Mouse (Mus musculus) limb, embryonic 13.5 days (tissue): ENCODE measurements at regions not wholly inside any gene's neighbourhood (a gene's known extent, or its start where the extent isn't known, plus 50 kb on each side); places are given as distances from the start of the nearest gene placed in this dataset.
"Not testable (repeated sequence)": the region's sequence is repeated elsewhere in the genome, so short reads cannot be mapped to it uniquely, and the experiment has no call there.

Experiments
- ATAC-seq: fragments of 200-750 bp; cut with Nextera tagmentation; 2 replicates; pipeline ENCODE4 v1.8.0; 2017; ENCODE audit warnings: low read depth, moderate number of reproducible peaks, moderate TSS enrichment; ENCODE audit not compliant: low FRiP score
- H3K27ac ChIP-seq: fragments of 300-500 bp; sonication (generic); 2 replicates; pipeline ENCODE4 v1.5.1; 2015; ENCODE audit warnings: inconsistent platforms, mild to moderate bottlenecking, moderate library complexity
- H3K27me3 ChIP-seq: fragments of 300-500 bp; sonication (generic); 2 replicates; pipeline ENCODE4 v1.6.1; 2015; ENCODE audit warnings: mild to moderate bottlenecking, inconsistent platforms
- H3K36me3 ChIP-seq: fragments of 300-500 bp; sonication (generic); 2 replicates; pipeline ENCODE4 v1.6.1; 2015; ENCODE audit warnings: inconsistent platforms, mild to moderate bottlenecking, moderate library complexity
- H3K4me1 ChIP-seq: fragments of 300-500 bp; sonication (generic); 2 replicates; pipeline ENCODE4 v1.6.1; 2015; ENCODE audit warnings: inconsistent platforms
- H3K4me2 ChIP-seq: fragments of 300-500 bp; sonication (generic); replicated peaks from 2 replicates; pipeline ENCODE4 v1.6.1; 2015; ENCODE audit warnings: inconsistent platforms, mild to moderate bottlenecking, moderate library complexity
- H3K4me3 ChIP-seq: fragments of 300-500 bp; sonication (generic); 2 replicates; pipeline ENCODE4 v1.5.1; 2015; ENCODE audit warnings: moderate library complexity, mild to moderate bottlenecking, inconsistent platforms
- H3K9ac ChIP-seq: fragments of 300-500 bp; sonication (generic); 2 replicates; pipeline ENCODE4 v1.6.1; 2015; ENCODE audit warnings: mild to moderate bottlenecking, inconsistent platforms
- H3K9me3 ChIP-seq: fragments of 300-500 bp; sonication (generic); 2 replicates; pipeline ENCODE4 v1.6.1; 2016; ENCODE audit warnings: inconsistent platforms
- WGBS: fragments of 180-500 bp; shearing (Covaris S2); methylation state at CpG from one replicate; pipeline ENCODE4 v1.1.7; 2015; 5-methylcytosine and 5-hydroxymethylcytosine counted together

- WGBS = 49% methylated on average over 1 of the region's 1 CpGs
- no peaks in the 10 kb centered on the region for H3K27me3 ChIP-seq
- H3K36me3 ChIP-seq = no peaks in the 10 kb centered on the region
- H3K27ac ChIP-seq = no peak overlapping the region
- H3K9me3 ChIP-seq = no peaks in the 10 kb centered on the region
- H3K4me1 ChIP-seq = 0 out of 2 replicates have a peak, but pooled peaks cover 5% of the 10 kb centered on the region
- no peak overlapping the region for H3K4me2 ChIP-seq
- ATAC-seq = no peak
- no peak overlapping the region for H3K9ac ChIP-seq
- H3K4me3 ChIP-seq = no peak overlapping the region
Observed at GRCm38 (mm10) chr15:8783036-8783435, 72.5 kb upstream of the Slc1a3 start.

- Histone ChIP-seq H3K27ac (no peak overlapping the region), H3K4me3 (no peak overlapping the region), H3K4me1 (0 out of 2 replicates have a peak, but pooled peaks cover 5% of the 10 kb centered on the region), H3K36me3 (no peaks in the 10 kb centered on the region), H3K9me3 (no peaks in the 10 kb centered on the region), H3K4me2 (no peak overlapping the region), H3K9ac (no peak overlapping the region), H3K27me3 (no peaks in the 10 kb centered on the region)
- whole genome bisulfite sequencing = 77% methylated on average over 10 of the region's 10 CpGs
- ATAC-seq = no peak
Observed at GRCm38 (mm10) chr15:8782131-8782507, 71.6 kb upstream of the Slc1a3 start.

- Histone ChIP-seq H3K27ac (no peak overlapping the region), H3K4me2 (no peak overlapping the region), H3K4me1 (0 out of 2 replicates have a peak, but pooled peaks cover 5% of the 10 kb centered on the region), H3K36me3 (no peaks in the 10 kb centered on the region), H3K9me3 (no peaks in the 10 kb centered on the region), H3K4me3 (no peak overlapping the region), H3K27me3 (no peaks in the 10 kb centered on the region), H3K9ac (no peak overlapping the region)
- ATAC-seq = no peak
- WGBS = 82% methylated on average over 28 of the region's 28 CpGs
Observed at GRCm38 (mm10) chr15:8781159-8782130, 70.9 kb upstream of the Slc1a3 start.

- Histone ChIP-seq H3K9ac (no peak overlapping the region), H3K4me1 (0 out of 2 replicates have a peak, but pooled peaks cover 5% of the 10 kb centered on the region), H3K9me3 (no peaks in the 10 kb centered on the region), H3K4me3 (no peak overlapping the region), H3K36me3 (no peaks in the 10 kb centered on the region), H3K27me3 (no peaks in the 10 kb centered on the region), H3K27ac (no peak overlapping the region), H3K4me2 (no peak overlapping the region)
- no peak for ATAC-seq
- WGBS = 75% methylated on average over 5 of the region's 5 CpGs
Observed at GRCm38 (mm10) chr15:8780371-8780866, 69.9 kb upstream of the Slc1a3 start.

- WGBS = 89% methylated on average over 16 of the region's 16 CpGs
- H3K27ac ChIP-seq = no peak overlapping the region
Observed at GRCm38 (mm10) chr15:8767624-8768571, 57.3 kb upstream of the Slc1a3 start.

GRCm38 (mm10) chr15:8766208-8766607, 55.6 kb upstream of the Slc1a3 start:
- not testable (repeated sequence) for H3K9me3 ChIP-seq, ATAC-seq, H3K27ac ChIP-seq, H3K36me3 ChIP-seq, H3K9ac ChIP-seq, H3K4me1 ChIP-seq, H3K4me2 ChIP-seq, H3K27me3 ChIP-seq, H3K4me3 ChIP-seq

More at GRCm38 (mm10) chr15:8767624-8768571, 57.3 kb upstream of the Slc1a3 start:
- no peak overlapping the region for H3K4me2 ChIP-seq
- no peaks in the 10 kb centered on the region for H3K4me1 ChIP-seq
- H3K9ac ChIP-seq = no peak overlapping the region
- H3K36me3 ChIP-seq = no peaks in the 10 kb centered on the region
- H3K27me3 ChIP-seq = no peaks in the 10 kb centered on the region
- no peak overlapping the region for H3K4me3 ChIP-seq
- no peaks in the 10 kb centered on the region for H3K9me3 ChIP-seq
- no peak for ATAC-seq

GRCm38 (mm10) chr15:8761741-8762271, 51.2 kb upstream of the Slc1a3 start:
- no peak overlapping the region for H3K27ac ChIP-seq
- no peak for ATAC-seq
- no peaks in the 10 kb centered on the region for H3K27me3 ChIP-seq
- no peaks in the 10 kb centered on the region for H3K9me3 ChIP-seq
- no peak overlapping the region for H3K4me2 ChIP-seq
- H3K36me3 ChIP-seq = no peaks in the 10 kb centered on the region
- no peak overlapping the region for H3K4me3 ChIP-seq
- H3K9ac ChIP-seq = no peak overlapping the region
- H3K4me1 ChIP-seq = no peaks in the 10 kb centered on the region
- 67% methylated on average over 9 of the region's 9 CpGs for WGBS

- Histone ChIP-seq H3K4me1 (no peaks in the 10 kb centered on the region), H3K36me3 (no peaks in the 10 kb centered on the region), H3K27ac (no peak overlapping the region), H3K4me2 (no peak overlapping the region), H3K9me3 (no peaks in the 10 kb centered on the region), H3K9ac (no peak overlapping the region), H3K27me3 (no peaks in the 10 kb centered on the region), H3K4me3 (no peak overlapping the region)
- WGBS = 79% methylated on average over 5 of the region's 5 CpGs
- no peak for ATAC-seq
Observed at GRCm38 (mm10) chr15:8761132-8761531, 50.6 kb upstream of the Slc1a3 start.
